Mouse (Mus musculus) limb, embryonic 14.5 days (tissue): ENCODE measurements around the gene Fstl3. TPM values are rescaled to one million over a fixed set of nuclear protein-coding genes. Genes with fewer than 3 reads are reported as not detected.
A peak's percentile ranks its signal among the peaks of the same experiment; 100 is the strongest.

ENCODE experiments used
- ATAC-seq: fragments of 200-750 bp; cut with Nextera tagmentation; 2 replicates; pipeline ENCODE4 v1.8.0; 2017; ENCODE audit warnings: low read depth, moderate number of reproducible peaks, moderate TSS enrichment; ENCODE audit not compliant: low FRiP score
- DNase-seq: peaks from one replicate; pipeline ENCODE4 v3.0.0-alpha.2; 2015; ENCODE audit warnings: low spot score
- H3K27ac ChIP-seq: fragments of 300-500 bp; sonication (generic); replicated peaks from 2 replicates; pipeline ENCODE4 v1.5.1; 2014; ENCODE audit warnings: low read depth, mild to moderate bottlenecking, low read length, moderate library complexity, mixed read lengths
- H3K27me3 ChIP-seq: fragments of 300-500 bp; sonication (generic); 2 replicates; pipeline ENCODE4 v1.6.1; 2014; ENCODE audit warnings: low read length, mixed read lengths; ENCODE audit not compliant: control insufficient read depth, insufficient read depth
- H3K36me3 ChIP-seq: fragments of 300-500 bp; sonication (generic); 2 replicates; pipeline ENCODE4 v1.6.1; 2014; ENCODE audit warnings: mild to moderate bottlenecking, low read length, moderate library complexity, mixed read lengths; ENCODE audit not compliant: control insufficient read depth, insufficient read depth
- H3K4me1 ChIP-seq: fragments of 300-500 bp; sonication (generic); 2 replicates; pipeline ENCODE4 v1.6.1; 2014; ENCODE audit warnings: antibody characterized with exemption, low read length, mixed read lengths; ENCODE audit not compliant: control insufficient read depth, insufficient read depth
- H3K4me2 ChIP-seq: fragments of 300-500 bp; sonication (generic); replicated peaks from 2 replicates; pipeline ENCODE4 v1.6.1; 2014; ENCODE audit warnings: low read depth, mild to moderate bottlenecking, low read length, moderate library complexity; ENCODE audit not compliant: severe bottlenecking
- H3K4me3 ChIP-seq: fragments of 300-500 bp; sonication (generic); replicated peaks from 2 replicates; pipeline ENCODE4 v1.5.1; 2014; ENCODE audit warnings: low read length
- H3K9ac ChIP-seq: fragments of 300-500 bp; sonication (generic); 2 replicates; pipeline ENCODE4 v1.6.1; 2014; ENCODE audit warnings: mild to moderate bottlenecking, low read depth, low read length, moderate library complexity; ENCODE audit not compliant: severe bottlenecking
- H3K9me3 ChIP-seq: fragments of 300-500 bp; sonication (generic); 2 replicates; pipeline ENCODE4 v1.6.1; 2016; ENCODE audit warnings: low read length; ENCODE audit not compliant: control insufficient read depth
- POLR2A ChIP-seq: fragments of 200-500 bp; IDR thresholded peaks from 2 replicates; pipeline ENCODE4 v1.8.0; 2012; ENCODE audit warnings: inconsistent platforms, mild to moderate bottlenecking, moderate library complexity, borderline replicate concordance; ENCODE audit not compliant: insufficient read depth, insufficient read length; ENCODE audit errors: extremely low read depth
- WGBS: fragments of 180-500 bp; shearing (Covaris S2); extraction: QIAGEN DNeasy Blood & Tissue Kit; methylation state at CpG from one replicate; pipeline ENCODE4 v1.1.7; 2014; 5-methylcytosine and 5-hydroxymethylcytosine counted together
- polyA plus RNA-seq, 2 experiments: library from polyadenylated mRNA; depleted of rRNA in 1 of 2; stranded (reverse) in 1 of 2; unstranded in 1 of 2; fragments of >200 nt; fragmentation: Nextera tagmentation in 1 of 2; extraction: Ambion mirVana in 1 of 2; gene quantifications; 2 replicates each; pipeline versions ENCODE4 v1.2.1 to v1.2.3; 2012 to 2014

Fstl3 gene
- polyA plus RNA-seq, 2 experiments: 9.0 to 11.6 TPM

- Histone ChIP-seq H3K27ac (peak overlapping the region; percentile 6; the same call in 1 of the 2 replicates), H3K9ac (peak overlapping the region; percentile 85), H3K4me3 (peak overlapping the region; percentile 76), H3K4me1 (peaks cover 9% of the 10 kb centered on the region), H3K4me2 (peak overlapping the region; percentile 85), H3K27me3 (no peaks in the 10 kb centered on the region), H3K9me3 (no peaks in the 10 kb centered on the region), H3K36me3 (peaks cover 3% of the 10 kb centered on the region; the same call in 1 of the 2 replicates)
- ATAC-seq (0 out of 2 replicates have a peak, but pooled peaks have one; percentile 21), DNase-seq (no peak)
- no peak for TF ChIP-seq POLR2A
- WGBS: 11% methylated on average over 10 of the region's 10 CpGs
Observed at GRCm38 (mm10) chr10:79794491-79794931, 17.4 kb downstream of the Fstl3 start.

GRCm38 (mm10) chr10:79795905-79796304, 18.8 kb downstream of the Fstl3 start:
- H3K4me3 ChIP-seq: no peak overlapping the region
- H3K36me3 ChIP-seq: peaks cover 3% of the 10 kb centered on the region; the same call in 1 of the 2 replicates
- peaks cover 9% of the 10 kb centered on the region for H3K4me1 ChIP-seq
- no peaks in the 10 kb centered on the region for H3K9me3 ChIP-seq
- no peak for TF ChIP-seq POLR2A
- no peaks in the 10 kb centered on the region for H3K27me3 ChIP-seq
- WGBS: 88% methylated on average over 3 of the region's 3 CpGs
- H3K27ac ChIP-seq: no peak overlapping the region
- H3K4me2 ChIP-seq: no peak overlapping the region
- ATAC-seq (no peak), DNase-seq (no peak)
- no peak overlapping the region for H3K9ac ChIP-seq

GRCm38 (mm10) chr10:79797326-79797725, 20.3 kb downstream of the Fstl3 start:
- ATAC-seq: no peak
- no peak overlapping the region for H3K4me3 ChIP-seq
- no peak for DNase-seq
- H3K4me2 ChIP-seq: no peak overlapping the region
- H3K27ac ChIP-seq: no peak overlapping the region
- no peaks in the 10 kb centered on the region for H3K9me3 ChIP-seq
- H3K27me3 ChIP-seq: no peaks in the 10 kb centered on the region
- H3K9ac ChIP-seq: no peak overlapping the region
- WGBS: 23% methylated on average over 15 of the region's 15 CpGs
- H3K4me1 ChIP-seq: peaks cover 14% of the 10 kb centered on the region
- peaks cover 3% of the 10 kb centered on the region; the same call in 1 of the 2 replicates for H3K36me3 ChIP-seq
- TF ChIP-seq POLR2A: no peak

- Histone ChIP-seq H3K4me2 (no peak overlapping the region), H3K9ac (no peak overlapping the region), H3K9me3 (no peaks in the 10 kb centered on the region), H3K4me3 (no peak overlapping the region), H3K4me1 (peaks cover 21% of the 10 kb centered on the region), H3K36me3 (peaks cover 7% of the 10 kb centered on the region; the same call in 1 of the 2 replicates), H3K27ac (no peak overlapping the region), H3K27me3 (no peaks in the 10 kb centered on the region)
- ATAC-seq (no peak), DNase-seq (no peak)
- TF ChIP-seq POLR2A: no peak
- WGBS: 92% methylated on average over 12 of the region's 12 CpGs
Observed at GRCm38 (mm10) chr10:79798289-79798928, 21.3 kb downstream of the Fstl3 start.

GRCm38 (mm10) chr10:79800508-79800907, 23.4 kb downstream of the Fstl3 start:
- DNase-seq (no peak), ATAC-seq (no peak)
- Histone ChIP-seq H3K4me3 (no peak overlapping the region), H3K9me3 (no peaks in the 10 kb centered on the region), H3K9ac (no peak overlapping the region), H3K36me3 (peaks cover 7% of the 10 kb centered on the region), H3K4me2 (no peak overlapping the region), H3K27me3 (no peaks in the 10 kb centered on the region), H3K4me1 (peaks cover 18% of the 10 kb centered on the region), H3K27ac (no peak overlapping the region)
- WGBS: 71% methylated on average over 11 of the region's 11 CpGs
- TF ChIP-seq POLR2A: no peak
